Mouse (Mus musculus) neural tube, embryonic 10.5 days (tissue): ENCODE data around the gene Ctcf.
A peak's percentile ranks its signal among the peaks of the same experiment; 100 is the strongest.

ENCODE experiments used
- DNase-seq: peaks from one replicate; pipeline ENCODE4 v3.0.0-alpha.2; 2017; ENCODE audit warnings: low spot score; ENCODE audit errors: extremely low spot score

The Ctcf gene

DNA sequence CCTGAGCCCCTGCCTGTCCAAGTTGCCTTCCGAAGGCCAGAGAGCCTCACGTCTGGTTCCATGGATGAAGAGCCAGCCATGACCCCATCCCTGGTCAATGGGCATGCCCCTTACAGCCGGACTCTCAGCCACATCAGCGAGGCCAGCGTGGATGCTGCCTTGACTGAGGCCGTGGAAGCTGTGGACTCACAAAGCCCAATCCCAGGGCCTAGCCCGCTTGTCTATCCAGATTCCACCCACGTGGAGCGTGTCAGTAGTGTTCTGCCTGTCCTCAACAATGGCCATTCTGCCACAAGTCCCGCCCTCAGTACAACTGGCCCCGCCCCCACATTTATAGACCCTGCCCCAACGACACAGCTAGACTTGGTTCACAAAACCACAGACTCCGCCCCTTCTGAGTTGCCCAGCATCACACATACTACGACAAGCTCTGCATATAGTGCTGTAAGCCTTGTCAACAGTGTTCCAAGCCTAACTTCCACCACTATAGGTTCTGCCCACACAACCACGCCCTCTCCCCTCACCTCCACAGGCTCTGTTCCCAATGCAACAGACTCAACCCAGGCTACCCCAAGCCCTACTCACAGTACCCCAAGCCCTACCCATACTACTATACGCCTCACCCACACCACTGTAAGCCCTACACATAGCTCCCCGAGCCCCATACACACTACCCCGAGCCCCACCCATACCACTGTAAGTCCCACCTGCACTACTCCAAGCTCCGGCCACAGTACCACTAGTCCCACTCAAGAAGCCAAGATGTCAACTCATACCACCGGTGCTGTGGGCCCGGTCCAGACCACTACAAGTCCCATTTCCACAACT is 18.7 kb upstream of the Ctcf start:
- DNase-seq: no peak

DNA sequence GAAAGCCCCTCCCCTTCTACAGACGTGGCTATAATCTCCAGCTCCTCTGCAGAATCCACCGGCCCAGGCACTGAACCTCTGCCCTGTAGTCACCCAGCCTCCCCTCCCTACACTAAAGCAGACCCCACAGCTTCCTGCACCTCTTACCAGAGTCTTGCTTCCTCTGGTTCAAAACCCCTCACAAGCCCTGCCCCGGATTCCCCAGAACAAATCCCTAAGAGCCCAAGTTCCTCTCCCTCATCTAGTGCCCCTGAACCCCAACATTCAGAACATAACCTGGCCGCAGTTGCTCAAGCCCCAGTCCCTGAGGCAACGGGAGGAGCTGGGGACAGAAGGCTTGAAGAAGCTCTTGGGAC is 18.1 kb upstream of the Ctcf start:
- DNase-seq: no peak

DNA sequence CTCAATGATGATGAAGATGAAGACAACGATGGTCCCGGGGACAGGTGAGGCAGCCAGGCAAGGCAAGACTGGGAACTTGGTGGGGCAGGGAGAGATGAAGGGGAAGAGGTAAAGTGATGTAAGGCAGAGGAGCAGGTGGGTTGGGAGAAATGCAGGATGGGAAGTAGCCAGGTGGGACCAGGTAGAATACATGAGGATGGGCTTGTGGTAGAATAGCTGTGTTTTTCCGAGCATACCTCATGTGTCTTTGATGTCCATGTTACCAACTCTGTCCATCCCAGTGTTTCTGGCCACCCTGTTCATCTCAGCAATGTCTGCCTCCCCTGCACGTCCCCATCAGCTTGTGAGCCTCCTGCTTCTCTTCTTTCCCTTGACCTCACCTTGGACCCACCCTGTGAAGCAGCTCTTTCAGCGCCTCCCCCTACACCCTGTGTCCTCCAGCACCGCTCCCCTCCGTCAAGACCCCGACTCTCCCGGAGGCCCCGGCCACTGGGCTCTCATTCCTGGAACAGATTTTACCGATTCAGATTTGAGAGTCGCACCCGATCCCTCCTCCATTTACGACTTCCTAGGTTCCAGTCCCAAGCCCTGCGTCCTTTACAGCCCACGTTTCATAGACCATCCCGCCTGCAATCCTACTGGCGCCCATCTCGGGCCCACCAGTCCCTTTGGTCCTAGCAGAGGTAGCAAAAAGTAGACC is 17.3 kb upstream of the Ctcf start:
- DNase-seq: no peak

DNA sequence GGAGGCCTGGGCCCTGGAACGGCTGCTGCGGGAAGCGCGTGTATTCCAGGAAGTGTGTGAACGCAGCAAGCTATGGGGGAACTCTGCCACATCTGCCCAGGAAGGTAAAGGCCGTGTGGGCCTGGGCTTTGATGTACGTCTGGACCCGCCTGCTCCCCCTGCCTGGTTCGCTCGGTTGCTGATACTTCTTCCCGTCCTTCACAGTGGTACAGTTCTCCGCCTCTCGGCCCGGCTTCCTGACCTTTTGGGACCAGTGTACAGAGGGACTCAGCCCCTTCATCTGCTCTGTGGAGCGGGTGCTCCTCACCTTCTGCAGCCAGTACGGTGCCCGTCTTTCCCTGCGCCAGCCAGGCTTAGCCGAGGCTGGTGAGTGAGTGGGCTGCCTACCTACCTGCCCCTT is 16.2 kb upstream of the Ctcf start:
- no peak for DNase-seq

DNA sequence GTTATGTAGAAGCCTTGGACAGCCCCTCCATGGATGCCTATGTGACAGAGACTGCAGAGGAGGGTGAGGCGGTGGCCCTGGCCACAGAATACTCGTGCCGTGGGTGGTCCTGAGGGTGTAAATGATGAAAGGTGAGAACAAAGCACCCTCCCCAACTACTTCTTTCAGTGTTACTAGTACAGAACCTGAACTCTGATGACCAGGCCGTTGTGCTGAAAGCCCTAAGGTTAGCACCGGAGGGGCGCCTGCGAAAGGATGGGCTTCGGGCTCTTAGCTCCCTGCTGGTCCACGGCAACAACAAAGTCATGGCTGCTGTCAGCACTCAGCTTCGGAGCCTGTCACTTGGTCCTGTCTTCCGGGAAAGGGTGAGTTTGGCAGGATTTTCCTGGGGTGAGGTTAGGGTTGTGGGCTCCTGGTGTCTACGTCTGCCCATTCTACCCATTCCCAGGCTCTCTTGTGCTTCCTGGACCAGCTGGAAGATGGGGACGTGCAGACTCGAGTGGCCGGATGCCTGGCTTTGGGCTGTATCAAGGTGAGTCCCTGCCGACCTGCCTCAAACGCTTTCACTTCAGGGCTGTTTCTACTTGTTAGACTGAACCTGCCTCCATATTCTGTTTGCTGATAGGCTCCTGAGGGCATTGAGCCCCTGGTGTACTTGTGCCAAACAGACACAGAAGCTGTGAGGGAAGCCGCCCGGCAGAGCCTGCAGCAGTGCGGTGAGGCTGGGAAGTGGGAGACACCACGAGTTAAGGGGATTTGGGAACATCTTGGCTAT is 15.2 kb upstream of the Ctcf start:
- DNase-seq: no peak

DNA sequence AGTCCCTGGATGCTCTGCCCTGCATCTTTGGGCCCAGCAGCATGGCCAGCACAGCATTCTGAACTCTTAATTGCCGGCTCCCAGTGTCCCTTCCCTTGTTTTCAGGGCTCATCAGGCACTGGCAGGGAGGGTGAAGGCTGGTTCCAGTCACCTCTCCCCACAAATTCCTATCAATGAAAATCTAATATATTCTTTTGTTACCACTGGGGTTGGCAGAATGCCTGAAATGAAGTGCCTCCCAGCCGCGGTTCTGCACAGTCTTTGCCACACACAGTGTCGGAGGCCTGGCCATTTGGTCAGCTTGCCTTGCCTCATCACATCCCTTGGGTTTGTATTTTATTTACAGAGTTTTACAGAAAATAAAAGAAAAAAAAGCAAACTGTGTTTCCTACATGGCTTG is 14.5 kb upstream of the Ctcf start:
- DNase-seq: no peak

DNA sequence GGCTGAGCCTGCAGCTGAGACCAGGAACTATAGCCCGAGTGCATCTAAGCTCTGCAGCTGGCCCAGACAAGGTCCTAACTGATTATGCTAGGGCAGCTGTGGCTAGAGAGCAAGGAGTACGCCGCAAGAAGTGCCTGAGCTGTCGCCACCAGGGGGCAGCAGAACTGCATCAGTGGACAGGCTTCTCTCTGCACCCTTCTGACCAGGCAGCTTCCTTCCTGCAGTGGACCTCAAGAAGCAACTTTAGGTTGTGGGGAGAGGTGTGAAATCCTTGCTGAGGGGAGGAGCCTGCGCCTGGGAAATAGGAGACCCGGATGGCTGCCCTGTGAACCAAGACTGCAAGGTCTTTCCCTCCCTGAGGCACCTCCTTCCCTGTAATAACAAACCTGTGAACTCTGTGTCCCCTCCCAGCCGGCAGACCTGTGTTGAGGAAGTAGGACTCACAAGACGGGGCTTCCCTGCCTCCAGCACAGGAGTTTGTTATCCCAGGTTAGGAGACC is 13.9 kb upstream of the Ctcf start:
- DNase-seq: peak; percentile 97

DNA sequence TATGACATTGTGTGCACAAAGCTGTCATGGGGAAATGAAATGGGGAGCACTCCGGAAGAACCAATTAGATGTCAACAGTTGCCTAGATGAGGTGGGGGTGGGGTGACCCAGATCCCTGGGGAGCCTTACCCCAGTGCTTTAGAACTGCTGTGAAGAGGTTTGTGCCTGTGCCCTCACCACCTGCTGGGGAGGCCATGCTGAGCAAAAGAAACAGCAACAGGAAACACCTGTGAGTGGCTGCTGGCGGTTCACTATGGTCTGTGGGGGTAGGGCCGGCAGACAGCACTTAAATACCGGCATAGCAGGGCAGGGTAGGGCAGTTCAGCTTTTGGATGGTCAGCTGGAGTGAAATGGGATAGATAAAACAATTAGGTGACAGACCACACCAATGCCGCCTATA is 13.2 kb upstream of the Ctcf start:
- no peak for DNase-seq

DNA sequence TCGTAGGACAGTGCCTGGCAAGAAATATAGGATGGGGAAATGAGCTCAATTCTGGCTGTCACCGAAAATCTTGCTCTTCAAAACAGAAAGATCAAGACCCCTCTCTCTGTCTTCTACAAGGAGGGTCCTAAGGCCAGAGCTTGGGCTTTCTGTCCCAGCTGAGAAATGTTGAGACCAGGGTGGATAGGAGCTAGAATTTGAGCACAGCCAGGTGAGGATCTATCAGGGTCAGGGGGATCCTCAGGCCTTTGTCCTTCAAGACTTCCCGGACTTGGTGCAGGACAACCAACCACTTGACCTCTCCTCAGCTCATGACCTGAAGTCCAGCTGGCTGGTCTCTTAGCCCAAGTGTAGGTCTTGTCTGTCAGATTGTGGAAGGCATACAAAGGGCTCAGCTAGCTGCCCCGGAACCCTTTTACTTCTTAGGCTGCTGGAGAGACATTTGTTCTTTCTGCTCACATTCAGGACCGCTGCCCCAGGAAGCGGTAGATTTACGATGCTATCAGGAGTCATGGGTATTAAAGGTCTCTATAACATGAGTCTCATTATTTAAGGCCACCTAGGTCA is 12.6 kb upstream of the Ctcf start:
- DNase-seq: no peak

DNA sequence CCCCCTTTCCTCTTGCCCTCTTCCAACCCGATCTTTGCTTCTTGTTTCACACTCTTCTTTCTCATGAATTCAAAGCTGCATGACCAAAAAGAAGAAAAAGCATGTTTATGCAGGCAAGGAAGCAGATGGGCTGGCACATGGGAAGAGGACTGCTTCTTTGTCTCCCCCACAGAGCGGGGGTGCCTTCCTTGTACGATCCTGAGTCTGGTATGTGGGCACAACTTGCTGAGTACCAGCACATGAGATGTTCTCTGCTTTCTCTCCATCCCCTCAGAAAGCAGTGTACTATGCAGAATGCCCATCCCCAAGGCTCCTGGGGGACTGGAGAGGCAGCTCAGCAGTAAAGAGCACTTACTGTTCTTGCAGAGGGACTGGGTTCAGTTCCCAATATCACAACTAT is 12.0 kb upstream of the Ctcf start:
- no peak for DNase-seq

DNA sequence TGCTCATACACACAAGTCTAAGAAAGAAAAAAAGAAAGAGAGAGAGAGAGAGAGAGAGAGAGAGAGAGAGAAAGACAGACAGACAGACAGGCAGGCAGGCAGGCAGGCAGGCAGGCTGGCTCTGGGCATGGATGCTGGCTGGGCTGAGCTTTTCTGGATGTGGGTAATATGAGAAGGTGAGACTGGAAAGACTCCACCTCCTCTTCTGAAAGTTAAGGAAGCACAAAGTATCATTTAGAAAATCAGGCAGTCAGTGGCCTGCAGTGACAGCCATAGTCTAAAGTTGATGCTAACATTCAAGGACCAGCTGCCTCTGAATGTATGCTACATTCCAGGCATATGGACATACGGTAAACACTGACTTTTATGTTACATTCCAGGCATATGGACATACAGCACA is 11.5 kb upstream of the Ctcf start:
- DNase-seq: no peak

DNA sequence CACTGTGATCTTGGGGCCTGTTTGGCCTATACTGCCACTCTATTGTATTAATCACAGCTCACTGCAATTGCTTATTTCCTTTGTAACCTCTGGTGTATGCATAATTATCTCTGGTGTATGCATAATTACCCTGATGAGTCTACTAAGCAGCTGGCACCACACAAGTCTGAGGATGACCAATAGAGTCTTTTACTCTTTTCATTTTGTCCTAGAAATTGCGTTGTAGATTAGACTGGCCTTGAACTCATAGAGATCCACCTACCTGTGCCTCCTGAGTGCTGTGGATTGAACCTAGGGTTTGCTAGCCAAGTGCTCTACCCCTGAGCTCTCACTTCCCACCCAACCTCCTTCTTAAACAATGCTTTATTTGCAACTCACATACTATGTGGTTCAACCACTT is 10.3 kb upstream of the Ctcf start:
- no peak for DNase-seq

DNA sequence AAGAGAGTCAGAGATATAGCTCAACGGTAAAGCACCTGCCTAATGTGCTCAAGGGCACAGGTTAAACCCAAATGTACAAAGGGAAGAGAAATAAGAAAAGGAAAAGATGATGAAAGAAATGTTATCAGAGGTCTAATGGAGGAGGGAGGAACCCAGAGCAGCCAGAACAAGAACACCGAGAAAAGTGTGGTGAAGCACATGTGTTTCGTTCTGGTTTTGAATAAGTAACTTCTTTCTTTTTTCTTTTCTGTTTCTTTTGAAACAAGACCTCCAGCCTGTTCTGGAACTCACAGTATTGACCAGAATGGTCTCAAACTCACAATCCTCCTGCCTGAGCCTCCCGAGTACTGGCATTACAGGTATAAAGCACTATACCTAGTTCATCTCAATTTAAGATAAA is 7.0 kb upstream of the Ctcf start:
- no peak for DNase-seq

DNA sequence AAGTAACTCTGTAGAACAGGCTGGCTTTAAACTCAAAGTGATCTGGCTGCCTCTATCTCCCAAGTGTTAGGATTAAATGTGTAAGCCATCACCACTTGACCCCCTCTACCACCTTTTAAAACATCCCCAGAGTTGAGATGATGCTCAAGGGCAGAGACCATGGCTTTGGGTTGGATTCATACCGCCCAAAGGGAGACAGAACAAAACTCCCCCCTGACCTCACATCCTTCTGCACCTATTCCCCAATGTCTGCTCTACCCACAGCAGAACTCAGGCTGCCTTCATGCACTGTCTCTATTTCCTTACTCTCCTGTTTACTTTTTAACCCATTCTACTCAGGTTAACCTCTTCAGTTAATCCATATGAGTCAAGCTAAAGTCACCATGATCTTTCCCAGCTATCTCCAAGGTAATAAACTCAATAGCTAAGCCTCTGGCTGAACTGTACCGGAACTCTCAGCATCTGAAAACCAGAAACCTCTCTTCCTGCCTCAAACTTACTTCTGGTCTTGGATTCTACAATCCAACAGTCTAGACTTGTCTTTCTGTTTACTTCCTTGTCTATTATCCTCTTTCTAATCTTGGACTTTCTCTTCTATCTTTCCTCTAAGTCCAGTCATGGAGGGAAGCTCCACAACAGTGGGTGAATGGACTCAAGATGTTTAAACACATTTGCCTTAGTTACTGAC is 1.5 kb upstream of the Ctcf start:
- no peak for DNase-seq

DNA sequence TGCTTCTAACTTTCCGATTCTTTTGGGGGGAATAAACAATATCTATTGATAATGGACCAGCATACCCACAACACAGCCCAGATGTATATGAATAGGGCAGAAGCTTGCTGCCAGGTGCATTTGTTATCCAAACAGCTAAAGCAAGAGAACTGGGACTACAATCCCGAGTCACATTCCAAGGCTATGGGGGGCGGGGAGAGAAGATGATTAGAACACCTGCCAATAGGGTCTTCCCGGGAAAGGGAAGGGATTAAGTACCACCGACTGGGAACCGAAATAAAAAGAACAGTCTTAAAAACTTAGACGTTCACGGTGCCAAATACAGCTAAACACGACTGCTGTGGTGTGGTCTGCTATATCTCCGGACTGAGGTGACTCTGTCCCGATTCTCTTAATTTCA is 887 bp upstream of the Ctcf start:
- no peak for DNase-seq

DNA sequence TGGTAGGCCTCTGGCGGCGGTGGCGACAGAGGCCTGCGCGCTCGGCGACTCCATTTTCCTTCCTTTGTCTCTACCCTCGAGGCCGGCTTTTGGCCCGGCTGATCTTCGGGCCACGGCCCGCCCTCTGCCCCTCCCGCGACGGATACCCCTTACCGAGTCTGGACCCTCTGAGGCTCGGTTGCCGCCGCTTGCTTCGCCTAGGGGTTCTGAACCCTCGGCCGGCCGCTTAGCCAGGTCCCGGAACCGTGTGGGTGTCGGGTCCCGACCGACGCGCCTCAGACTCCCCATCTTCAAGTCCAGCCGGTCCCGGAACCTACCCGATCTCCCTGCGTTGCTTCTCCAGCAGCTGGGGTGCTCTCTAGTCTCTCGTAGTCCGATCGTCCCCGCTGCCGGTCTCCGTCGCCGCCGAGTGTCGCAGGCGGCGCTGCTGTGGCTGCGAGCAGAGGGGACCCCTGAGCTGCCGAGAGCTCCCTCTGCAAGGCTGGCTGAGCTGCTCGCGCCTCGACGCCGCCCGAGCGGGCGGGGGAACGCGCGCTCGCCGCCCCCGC is 669 bp downstream of the Ctcf start, which contains the start of gene Agrp:
Gene Agrp (minus strand): TSS at position 431 of the 548 bp plus-strand sequence.
- peak; percentile 85 for DNase-seq

DNA sequence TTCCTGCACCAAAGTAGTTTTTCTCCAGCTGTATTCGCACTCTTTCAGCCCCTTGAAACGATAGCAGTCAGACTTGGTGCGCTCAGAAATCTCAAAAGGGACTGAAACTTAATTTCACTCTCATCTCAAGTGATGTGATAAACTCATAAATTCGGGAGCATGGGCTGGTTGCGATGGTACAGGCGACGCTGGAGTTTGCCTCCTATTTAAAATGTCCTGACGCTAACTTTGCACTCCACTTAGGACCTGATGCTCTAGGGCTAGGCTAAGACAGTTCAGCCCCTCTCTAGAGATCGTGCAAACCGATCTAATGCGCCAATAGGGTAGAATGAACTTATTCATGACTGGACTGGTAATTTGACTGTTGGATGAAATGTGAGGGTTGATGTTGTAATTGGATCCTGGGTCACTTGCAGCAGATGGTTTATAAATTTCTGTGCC is 1.3 kb downstream of the Ctcf start:
- DNase-seq: peak; percentile 50

DNA sequence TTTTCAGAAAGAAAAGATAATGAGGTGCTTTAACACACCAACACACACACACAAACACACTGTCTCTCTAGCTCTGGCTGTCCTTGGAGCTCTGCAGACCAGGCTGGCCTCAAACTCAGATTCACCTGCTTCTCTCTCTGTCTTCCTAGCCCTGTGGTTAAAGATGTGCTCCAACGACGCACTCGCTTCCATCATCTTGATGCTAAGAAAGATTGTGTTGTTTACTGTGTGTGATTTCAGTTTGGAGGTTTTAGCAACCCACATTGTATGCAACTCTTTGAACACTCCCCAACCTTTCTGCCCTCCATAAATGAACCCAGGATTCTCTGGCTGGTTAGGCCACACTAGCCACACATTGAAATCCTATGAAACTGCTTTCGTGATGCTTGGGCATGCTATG is 2.1 kb downstream of the Ctcf start:
- no peak for DNase-seq

DNA sequence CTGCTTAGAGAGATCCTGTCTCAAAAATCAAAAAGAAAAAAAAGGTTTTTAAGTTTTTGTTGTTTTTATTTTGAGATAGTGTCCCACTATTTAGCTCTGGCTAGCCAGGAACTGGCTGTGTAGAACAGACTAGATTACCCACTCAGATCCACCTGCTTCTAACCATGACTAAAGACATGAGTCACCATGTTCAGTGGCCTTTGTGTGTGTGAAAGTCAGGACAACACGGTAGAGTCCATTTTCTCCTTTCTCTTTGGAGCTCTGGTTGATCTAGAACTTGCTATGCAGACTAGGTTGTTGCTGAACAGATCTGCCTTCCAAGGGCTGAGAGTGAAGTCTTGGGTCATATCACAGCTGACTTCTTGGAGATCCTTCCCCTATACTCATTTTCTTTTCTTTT is 3.5 kb downstream of the Ctcf start:
- DNase-seq: no peak

DNA sequence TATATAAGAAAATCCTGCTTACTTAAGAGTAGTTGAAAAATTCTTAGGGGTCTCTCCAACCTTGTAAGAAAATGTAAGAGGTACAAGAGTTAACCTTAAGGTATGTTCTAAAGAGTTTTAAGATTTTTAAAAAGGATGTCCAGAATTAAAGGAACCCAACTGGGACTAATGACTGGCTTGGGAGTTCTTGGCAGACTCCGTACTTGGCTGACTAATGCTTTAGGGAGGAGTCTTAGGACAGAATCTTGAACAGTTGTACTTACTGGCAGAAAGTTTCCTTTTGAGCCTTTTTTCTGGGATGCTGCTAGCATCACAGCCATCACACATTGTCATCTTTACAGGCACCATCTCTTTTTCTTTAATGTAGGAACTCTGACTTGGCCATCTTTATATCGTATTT is 4.1 kb downstream of the Ctcf start:
- DNase-seq: no peak

DNA sequence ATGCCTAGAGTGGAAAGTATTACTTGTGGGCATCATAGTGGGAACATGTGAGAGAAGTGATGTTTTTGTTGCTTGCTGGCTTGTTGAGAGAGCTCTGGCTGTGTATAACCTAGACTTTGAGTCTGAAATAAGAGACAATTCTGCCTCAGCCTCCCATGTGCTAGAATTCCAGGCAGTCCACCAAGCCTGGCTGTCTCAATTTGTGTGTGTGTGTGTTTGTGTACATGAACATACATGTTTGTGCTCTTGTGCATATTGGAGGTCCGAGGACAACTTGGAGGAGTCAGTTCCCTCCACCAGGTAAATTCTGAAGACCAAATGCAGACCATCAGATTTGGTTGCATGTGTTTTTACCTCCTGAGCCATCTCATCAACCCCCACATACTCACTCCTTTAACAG is 8.8 kb downstream of the Ctcf start:
- no peak for DNase-seq
